Mouse (Mus musculus): ENCODE measurements around the gene Ttyh1. TPM values are rescaled to one million over a fixed set of nuclear protein-coding genes. Genes with fewer than 3 reads are reported as not detected.
"Not testable (repeated sequence)": the region's sequence is repeated elsewhere in the genome, so short reads cannot be mapped to it uniquely, and the experiment has no call there.

Ttyh1 gene
- polyA plus RNA-seq, 1 experiment from 2014 or later: 115 TPM

DNA sequence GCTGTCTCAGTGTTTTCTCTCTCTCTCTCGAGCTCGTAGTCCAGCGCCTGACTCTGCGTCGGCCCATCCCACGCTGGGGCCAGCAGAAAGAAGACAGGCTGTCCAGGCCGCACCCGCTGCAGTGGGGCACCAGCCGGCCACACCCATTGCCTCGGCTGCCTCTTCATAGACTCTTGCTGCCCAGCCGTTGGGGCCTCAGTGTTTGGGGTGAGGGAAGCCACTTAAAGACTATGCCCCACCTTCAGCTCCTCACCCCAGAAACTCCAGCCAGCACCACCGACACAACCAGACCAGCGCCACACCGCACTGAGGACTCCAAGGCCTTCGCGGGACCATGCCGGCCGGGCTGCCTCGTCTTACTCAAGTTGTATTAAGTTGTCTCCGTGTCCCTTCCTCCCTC, 28.2 kb downstream of the Ttyh1 start:
- no peak overlapping the region for H3K27ac ChIP-seq
- H3K4me3 ChIP-seq: no peak overlapping the region
- 93% methylated on average over 20 of the region's 20 CpGs for WGBS
- H3K36me3 ChIP-seq (replicated peaks): peaks cover 48% of the 10 kb centered on the region
- peaks cover 31% of the 10 kb centered on the region for H3K4me1 ChIP-seq
- ATAC-seq (replicated peaks): no peak
- H3K4me2 ChIP-seq: no peak overlapping the region
- H3K9ac ChIP-seq: no peak overlapping the region
- H3K9me3 ChIP-seq: no peaks in the 10 kb centered on the region
- H3K27me3 ChIP-seq (replicated peaks): peaks cover 14% of the 10 kb centered on the region

- no peak overlapping the region for H3K27ac ChIP-seq
- WGBS: 88% methylated on average over 4 of the region's 4 CpGs
- H3K4me1 ChIP-seq: peaks cover 31% of the 10 kb centered on the region
- peaks cover 17% of the 10 kb centered on the region for H3K27me3 ChIP-seq (replicated peaks)
- no peak overlapping the region for H3K9ac ChIP-seq
- H3K4me3 ChIP-seq: no peak overlapping the region
- no peaks in the 10 kb centered on the region for H3K9me3 ChIP-seq
- H3K4me2 ChIP-seq: no peak overlapping the region; the same call in 1 of the 2 replicates
- H3K36me3 ChIP-seq (replicated peaks): peaks cover 43% of the 10 kb centered on the region
- ATAC-seq (replicated peaks): no peak
Measured at GRCm38 (mm10) chr7:4147836-4148235, 28.6 kb downstream of the Ttyh1 start.

DNA sequence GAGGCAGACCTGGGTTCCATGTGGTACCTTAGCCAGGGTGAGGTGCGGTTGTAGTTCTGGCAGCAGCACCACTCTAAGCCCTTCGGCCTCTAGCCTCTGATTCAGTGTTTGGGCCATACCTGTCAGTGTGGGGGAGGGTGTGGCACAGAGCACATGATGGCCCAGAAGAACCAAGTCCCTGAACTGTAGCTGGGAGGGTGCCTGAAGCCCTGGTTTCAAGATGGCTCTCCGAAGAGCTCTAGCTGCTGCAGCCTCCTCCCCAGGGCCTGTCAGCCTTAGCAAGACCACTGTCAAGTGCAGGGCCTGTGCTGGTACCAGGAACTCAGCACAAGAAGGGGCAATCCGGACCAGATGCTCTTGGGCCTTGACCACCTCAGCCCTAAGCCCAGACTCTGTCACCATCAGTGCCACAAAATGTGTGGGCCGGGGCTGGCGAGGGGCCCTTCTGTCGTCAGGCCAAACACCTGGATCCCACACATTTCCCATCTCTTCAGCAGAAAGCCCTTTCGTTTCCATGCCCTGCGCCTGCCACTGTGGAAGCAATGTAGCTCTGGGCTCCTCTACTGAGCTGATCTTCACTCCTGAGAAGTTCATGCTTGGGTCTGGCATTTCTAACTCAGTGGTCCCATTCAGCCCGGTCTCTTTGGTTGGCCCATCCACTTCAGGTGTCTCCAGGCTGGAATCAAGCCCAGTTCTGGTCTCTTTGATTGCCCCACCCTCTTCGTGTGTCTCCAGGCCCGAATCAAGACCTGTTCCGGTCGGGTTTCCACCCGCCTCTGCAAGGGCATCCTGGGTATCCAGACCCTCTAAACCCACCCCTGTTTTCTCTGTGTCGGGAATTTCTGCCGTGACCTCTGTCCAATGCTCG, 29.4 kb downstream of the Ttyh1 start:
- 27% methylated on average over 18 of the region's 18 CpGs for WGBS
- peak overlapping the region; percentile 96 for H3K4me2 ChIP-seq

GRCm38 (mm10) chr7:4149209-4150054, 30.2 kb downstream of the Ttyh1 start:
- H3K27me3 ChIP-seq (replicated peaks): peaks cover 27% of the 10 kb centered on the region
- peak overlapping the region; percentile 91 for H3K27ac ChIP-seq
- peak overlapping the region; percentile 71 for H3K4me3 ChIP-seq
- peak; percentile 80 for ATAC-seq (replicated peaks)
- H3K9ac ChIP-seq: peak overlapping the region; percentile 86
- H3K4me2 ChIP-seq: peak overlapping the region; percentile 96
- under 1% methylated on average over 59 of the region's 64 CpGs for WGBS
- H3K9me3 ChIP-seq: no peaks in the 10 kb centered on the region
- H3K36me3 ChIP-seq (replicated peaks): peaks cover 28% of the 10 kb centered on the region
- H3K4me1 ChIP-seq: peaks cover 31% of the 10 kb centered on the region

More for the DNA sequence above, 29.4 kb downstream of the Ttyh1 start:
- Histone ChIP-seq H3K4me3 (peak overlapping the region; percentile 71), H3K27me3 (replicated peaks) (peaks cover 24% of the 10 kb centered on the region), H3K36me3 (replicated peaks) (peaks cover 36% of the 10 kb centered on the region), H3K9me3 (no peaks in the 10 kb centered on the region), H3K9ac (peak overlapping the region; percentile 86), H3K4me1 (peaks cover 31% of the 10 kb centered on the region), H3K27ac (peak overlapping the region; percentile 91)
- peak; percentile 48 for ATAC-seq (replicated peaks)

GRCm38 (mm10) chr7:4150059-4150541, 30.9 kb downstream of the Ttyh1 start, which contains the start of gene Leng9:
Gene Leng9, minus strand, starts transcription at chr7:4150374.
- peaks cover 21% of the 10 kb centered on the region for H3K36me3 ChIP-seq (replicated peaks)
- no peaks in the 10 kb centered on the region for H3K9me3 ChIP-seq

DNA sequence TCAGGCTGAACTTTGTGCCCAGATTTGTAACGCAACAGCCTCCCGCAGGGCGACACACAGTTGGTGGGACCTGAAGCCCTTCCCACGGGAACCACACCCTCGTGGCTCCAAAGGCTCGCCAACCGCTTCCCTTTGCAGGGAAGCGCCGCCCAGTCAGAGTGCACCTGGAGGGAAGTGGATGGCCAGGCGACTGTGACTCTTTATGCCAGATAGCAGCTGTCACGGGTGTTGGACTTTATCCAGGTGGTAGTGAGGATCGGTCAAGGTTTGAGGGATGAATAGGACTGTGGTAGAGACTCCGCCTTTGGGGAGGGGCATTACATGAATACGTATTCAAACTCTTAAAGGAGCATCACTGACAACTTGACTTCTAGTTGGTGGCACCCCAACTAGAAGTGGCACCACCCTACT, 31.6 kb downstream of the Ttyh1 start:
- peak; percentile 18 for ATAC-seq (replicated peaks)
- 5% methylated on average over 14 of the region's 14 CpGs for WGBS
- Histone ChIP-seq H3K9me3 (no peaks in the 10 kb centered on the region), H3K36me3 (replicated peaks) (peaks cover 14% of the 10 kb centered on the region), H3K27me3 (replicated peaks) (peaks cover 27% of the 10 kb centered on the region), H3K4me1 (peaks cover 31% of the 10 kb centered on the region), H3K27ac (no peak overlapping the region), H3K4me3 (peak overlapping the region; percentile 71), H3K9ac (0 out of 2 replicates have a peak overlapping the region, but pooled peaks have one; percentile 86), H3K4me2 (peak overlapping the region; percentile 96)

More at GRCm38 (mm10) chr7:4150059-4150541, 30.9 kb downstream of the Ttyh1 start, which contains the start of gene Leng9:
- peaks cover 31% of the 10 kb centered on the region for H3K4me1 ChIP-seq
- ATAC-seq (replicated peaks): peak; percentile 28
- H3K27ac ChIP-seq: peak within 1 kb of the TSS; percentile 91
- H3K9ac ChIP-seq: peak within 1 kb of the TSS; percentile 86
- under 1% methylated on average over 14 of the region's 14 CpGs for WGBS
- peaks cover 27% of the 10 kb centered on the region for H3K27me3 ChIP-seq (replicated peaks)
- peak within 1 kb of the TSS; percentile 71 for H3K4me3 ChIP-seq
- H3K4me2 ChIP-seq: peak within 1 kb of the TSS; percentile 96

DNA sequence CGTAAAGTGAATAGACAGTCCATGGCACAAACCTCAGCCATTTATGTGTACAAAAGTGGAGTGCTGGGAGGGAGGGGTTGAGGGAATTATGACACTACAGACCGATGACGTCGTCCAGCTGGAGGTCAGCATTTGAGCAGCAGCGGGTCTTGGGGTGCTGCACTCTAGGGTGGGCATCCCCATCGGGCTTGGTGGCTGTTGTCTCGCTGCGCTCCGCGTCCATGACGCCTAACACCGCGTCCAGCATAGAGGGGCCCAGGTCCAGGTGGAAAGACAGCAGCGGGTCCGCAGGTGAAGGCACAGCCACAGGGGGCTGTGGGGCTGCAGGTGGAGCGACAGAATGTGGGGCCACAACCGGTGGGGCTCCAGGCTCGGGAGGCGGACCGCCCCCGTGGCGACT, 32.0 kb downstream of the Ttyh1 start:
- peak overlapping the region; percentile 96 for H3K4me2 ChIP-seq
- no peaks in the 10 kb centered on the region for H3K9me3 ChIP-seq
- H3K36me3 ChIP-seq (replicated peaks): peaks cover 11% of the 10 kb centered on the region
- H3K4me3 ChIP-seq: peak overlapping the region; percentile 71
- H3K9ac ChIP-seq: peak overlapping the region; percentile 10; the same call in 1 of the 2 replicates
- H3K27ac ChIP-seq: no peak overlapping the region
- H3K4me1 ChIP-seq: peaks cover 31% of the 10 kb centered on the region
- peaks cover 27% of the 10 kb centered on the region for H3K27me3 ChIP-seq (replicated peaks)
- peak; percentile 12 for ATAC-seq (replicated peaks)
- WGBS: 15% methylated on average over 22 of the region's 22 CpGs

GRCm38 (mm10) chr7:4154356-4154755, 35.1 kb downstream of the Ttyh1 start:
- H3K27ac ChIP-seq: no peak overlapping the region
- no peak overlapping the region for H3K4me3 ChIP-seq
- H3K27me3 ChIP-seq (replicated peaks): peaks cover 27% of the 10 kb centered on the region
- no peak overlapping the region for H3K9ac ChIP-seq
- H3K4me2 ChIP-seq: no peak overlapping the region
- H3K4me1 ChIP-seq: peaks cover 20% of the 10 kb centered on the region
- 76% methylated on average over 5 of the region's 5 CpGs for WGBS
- no peaks in the 10 kb centered on the region for H3K9me3 ChIP-seq
- no peak for ATAC-seq (replicated peaks)
- no peaks in the 10 kb centered on the region for H3K36me3 ChIP-seq (replicated peaks)

DNA sequence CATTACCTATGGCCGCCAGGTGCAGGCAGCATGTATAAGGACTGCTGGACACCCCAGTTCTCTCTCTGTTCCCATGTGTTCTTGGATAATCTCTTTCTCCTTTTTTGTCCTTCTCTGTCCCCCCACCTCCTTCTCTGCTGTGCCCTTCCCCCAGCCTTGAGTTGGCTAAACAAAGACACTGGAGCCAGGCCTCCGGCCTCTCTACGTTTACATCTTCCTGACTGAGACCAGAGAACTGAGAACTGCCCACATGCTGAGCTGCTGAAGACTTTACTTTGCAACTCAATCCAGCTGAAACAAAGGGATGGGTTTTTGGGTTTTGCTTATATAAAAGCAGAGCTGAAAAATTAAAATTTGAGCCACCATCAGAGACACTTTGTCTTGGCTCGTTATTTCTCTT, 35.8 kb downstream of the Ttyh1 start:
- H3K4me2 ChIP-seq: no peak overlapping the region

DNA sequence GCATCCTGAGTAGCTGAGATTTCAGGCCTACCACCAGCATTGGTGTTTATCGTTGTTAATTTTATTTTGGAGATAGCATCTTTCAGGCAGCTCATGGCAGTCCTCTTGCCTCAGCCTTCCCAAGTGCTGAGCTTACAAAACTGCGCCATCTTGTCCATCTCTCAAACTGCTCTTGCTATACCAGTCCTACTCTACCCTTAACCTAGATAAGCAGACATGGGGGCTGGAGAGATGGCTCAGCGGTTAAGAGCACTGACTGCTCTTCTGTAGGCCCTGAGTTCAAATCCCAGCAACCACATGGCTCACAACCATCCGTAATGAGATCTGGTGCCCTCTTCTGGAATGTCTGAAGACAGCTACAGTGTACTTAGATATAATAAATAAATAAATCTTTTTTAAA, 42.4 kb downstream of the Ttyh1 start:
- not testable (repeated sequence) for H3K27ac ChIP-seq; H3K4me1 ChIP-seq; H3K9me3 ChIP-seq; H3K4me2 ChIP-seq; ATAC-seq (replicated peaks); H3K36me3 ChIP-seq (replicated peaks); H3K4me3 ChIP-seq; H3K9ac ChIP-seq; H3K27me3 ChIP-seq (replicated peaks)
- 95% methylated on average over 4 of the region's 4 CpGs for WGBS

More for the DNA sequence above, 35.8 kb downstream of the Ttyh1 start:
- Histone ChIP-seq H3K4me1 (peaks cover 17% of the 10 kb centered on the region), H3K36me3 (replicated peaks) (no peaks in the 10 kb centered on the region), H3K27me3 (replicated peaks) (peaks cover 27% of the 10 kb centered on the region), H3K27ac (no peak overlapping the region), H3K4me3 (no peak overlapping the region), H3K9ac (no peak overlapping the region), H3K9me3 (no peaks in the 10 kb centered on the region)
- no peak for ATAC-seq (replicated peaks)
- 31% methylated on average over 4 of the region's 4 CpGs for whole genome bisulfite sequencing

DNA sequence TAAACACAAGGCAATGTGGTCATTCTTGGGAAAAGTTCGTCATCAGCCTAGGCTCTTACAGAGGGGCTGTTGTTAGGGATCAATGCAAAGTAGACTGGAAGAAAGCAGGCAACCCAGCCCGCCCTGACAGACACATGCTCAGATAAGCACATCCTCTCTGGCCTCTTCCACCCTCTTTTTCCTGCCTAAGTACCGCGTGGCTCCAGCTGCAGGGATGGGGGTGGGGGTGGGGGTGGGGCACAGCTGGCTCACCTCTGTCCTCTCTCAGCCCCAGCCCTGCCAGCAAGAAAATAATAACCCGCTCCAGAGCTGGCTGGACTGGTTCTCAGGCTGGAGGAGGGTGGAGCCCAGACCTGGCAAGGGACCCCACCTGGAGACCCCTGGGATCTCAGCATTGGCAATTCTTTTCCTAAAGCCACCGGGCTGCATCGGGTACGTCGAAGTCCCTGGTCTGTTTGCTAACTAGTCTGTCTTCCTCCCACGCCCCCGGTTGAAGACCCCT, 44.4 kb downstream of the Ttyh1 start:
- Histone ChIP-seq H3K4me3 (peak overlapping the region; percentile 22), H3K9me3 (no peaks in the 10 kb centered on the region), H3K4me1 (peaks cover 8% of the 10 kb centered on the region; the same call in 1 of the 2 replicates), H3K9ac (no peak overlapping the region), H3K36me3 (replicated peaks) (no peaks in the 10 kb centered on the region), H3K4me2 (peak overlapping the region; percentile 41), H3K27ac (no peak overlapping the region), H3K27me3 (replicated peaks) (no peaks in the 10 kb centered on the region)
- peak; percentile 37; the same call in 1 of the 2 replicates for ATAC-seq (replicated peaks)
- WGBS: 3% methylated on average over 11 of the region's 11 CpGs
